Mouse (Mus musculus): Measurements from ENCODE around the gene Cabin1.

- no peak for TF ChIP-seq CTCF (IDR thresholded peaks at IDR 0.05; ENCODE audit: borderline replicate concordance, control insufficient read depth, extremely low read depth, insufficient read depth, low read length, poor library complexity)
- TF ChIP-seq POLR2A (IDR thresholded peaks at IDR 0.05; ENCODE audit: control insufficient read depth, extremely low read depth, insufficient read depth, low read length, poor library complexity): no peak
These were observed 118.5 kb downstream of the Cabin1 start for GRCm38 (mm10) chr10:75645616-75646015.

Data from thymus, adult 2 months (tissue).